Mouse (Mus musculus): ENCODE results near the gene Pgm5. TPM values are rescaled to one million over a fixed set of nuclear protein-coding genes. Genes with fewer than 3 reads are reported as not detected.

Gene Pgm5
- polyA plus RNA-seq, 1 experiment from 2014 or later: 1.8 TPM

GRCm38 (mm10) chr19:24650428-24650827 is 211.2 kb downstream of the Pgm5 start:
- 68% methylated on average over 8 of the region's 8 CpGs for whole genome bisulfite sequencing
- H3K4me1 ChIP-seq (ENCODE audit: control insufficient read depth, insufficient read depth, low read length): peaks cover 8% of the 10 kb centered on the region; the same call in 1 of the 2 replicates
- no peak for ATAC-seq (ENCODE audit: low FRiP score, low TSS enrichment)

GRCm38 (mm10) chr19:24648016-24648415 is 213.6 kb downstream of the Pgm5 start:
- Histone ChIP-seq H3K27me3 (ENCODE audit: control insufficient read depth, insufficient read depth, low read length) (no peaks in the 10 kb centered on the region), H3K9ac (ENCODE audit: low read depth, low read length) (no peak overlapping the region), H3K4me2 (replicated peaks; ENCODE audit: low read depth, low read length) (no peak overlapping the region), H3K36me3 (ENCODE audit: control insufficient read depth, insufficient read depth, low read length) (no peaks in the 10 kb centered on the region), H3K9me3 (ENCODE audit: control insufficient read depth, low read length) (no peaks in the 10 kb centered on the region), H3K4me3 (ENCODE audit: low read length) (no peak overlapping the region), H3K27ac (ENCODE audit: low read depth, low read length) (no peak overlapping the region), H3K4me1 (ENCODE audit: control insufficient read depth, insufficient read depth, low read length) (0 out of 2 replicates have a peak, but pooled peaks cover 2% of the 10 kb centered on the region)
- no peak for ATAC-seq (ENCODE audit: low FRiP score, low TSS enrichment)
- 77% methylated on average over 8 of the region's 8 CpGs for WGBS

More at GRCm38 (mm10) chr19:24650428-24650827, 211.2 kb downstream of the Pgm5 start:
- Histone ChIP-seq H3K27me3 (ENCODE audit: control insufficient read depth, insufficient read depth, low read length) (no peaks in the 10 kb centered on the region), H3K4me2 (replicated peaks; ENCODE audit: low read depth, low read length) (no peak overlapping the region), H3K4me3 (ENCODE audit: low read length) (no peak overlapping the region), H3K9me3 (ENCODE audit: control insufficient read depth, low read length) (no peaks in the 10 kb centered on the region), H3K27ac (ENCODE audit: low read depth, low read length) (no peak overlapping the region), H3K9ac (ENCODE audit: low read depth, low read length) (no peak overlapping the region), H3K36me3 (ENCODE audit: control insufficient read depth, insufficient read depth, low read length) (no peaks in the 10 kb centered on the region)

- Histone ChIP-seq H3K4me1 (ENCODE audit: control insufficient read depth, insufficient read depth, low read length) (no peaks in the 10 kb centered on the region), H3K9me3 (ENCODE audit: control insufficient read depth, low read length) (no peaks in the 10 kb centered on the region), H3K9ac (ENCODE audit: low read depth, low read length) (no peak overlapping the region), H3K27me3 (ENCODE audit: control insufficient read depth, insufficient read depth, low read length) (no peaks in the 10 kb centered on the region), H3K4me3 (ENCODE audit: low read length) (no peak overlapping the region), H3K27ac (ENCODE audit: low read depth, low read length) (no peak overlapping the region), H3K4me2 (replicated peaks; ENCODE audit: low read depth, low read length) (no peak overlapping the region), H3K36me3 (ENCODE audit: control insufficient read depth, insufficient read depth, low read length) (no peaks in the 10 kb centered on the region)
- 84% methylated on average over 8 of the region's 8 CpGs for WGBS
- no peak for ATAC-seq (ENCODE audit: low FRiP score, low TSS enrichment)
Observed at GRCm38 (mm10) chr19:24646162-24646829, 215.4 kb downstream of the Pgm5 start.

- ATAC-seq (ENCODE audit: low FRiP score, low TSS enrichment): no peak
- H3K4me1 ChIP-seq (ENCODE audit: control insufficient read depth, insufficient read depth, low read length): no peaks in the 10 kb centered on the region
- H3K4me2 ChIP-seq (replicated peaks; ENCODE audit: low read depth, low read length): no peak overlapping the region
- 53% methylated on average over 10 of the region's 10 CpGs for WGBS
- H3K4me3 ChIP-seq (ENCODE audit: low read length): no peak overlapping the region
- H3K27ac ChIP-seq (ENCODE audit: low read depth, low read length): no peak overlapping the region
- no peaks in the 10 kb centered on the region for H3K27me3 ChIP-seq (ENCODE audit: control insufficient read depth, insufficient read depth, low read length)
- no peaks in the 10 kb centered on the region for H3K9me3 ChIP-seq (ENCODE audit: control insufficient read depth, low read length)
- H3K9ac ChIP-seq (ENCODE audit: low read depth, low read length): no peak overlapping the region
- no peaks in the 10 kb centered on the region for H3K36me3 ChIP-seq (ENCODE audit: control insufficient read depth, insufficient read depth, low read length)
Observed at GRCm38 (mm10) chr19:24644971-24645370, 216.7 kb downstream of the Pgm5 start.

DNA sequence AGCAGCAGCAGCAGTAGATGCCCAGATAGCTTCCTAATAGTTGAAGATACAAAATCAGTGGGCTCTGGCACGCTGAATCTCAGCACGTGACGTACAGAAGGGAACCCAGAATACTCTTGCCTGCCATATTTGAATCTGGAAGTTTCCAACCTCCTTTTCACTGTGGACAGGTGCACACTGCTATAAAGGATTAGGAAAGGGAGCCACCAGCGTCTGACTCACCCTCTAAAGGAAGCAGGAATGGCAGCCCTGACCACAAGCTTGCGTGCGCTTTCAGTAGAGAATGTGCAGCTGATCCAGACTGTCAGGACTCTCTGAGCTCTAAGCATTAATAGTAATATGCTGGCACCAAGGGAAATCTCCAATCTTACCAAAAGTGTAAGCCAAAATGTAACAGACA is 220.7 kb downstream of the Pgm5 start:
- no peak for ATAC-seq (ENCODE audit: low FRiP score, low TSS enrichment)
- no peaks in the 10 kb centered on the region for H3K27me3 ChIP-seq (ENCODE audit: control insufficient read depth, insufficient read depth, low read length)
- WGBS: 86% methylated on average over 6 of the region's 6 CpGs

DNA sequence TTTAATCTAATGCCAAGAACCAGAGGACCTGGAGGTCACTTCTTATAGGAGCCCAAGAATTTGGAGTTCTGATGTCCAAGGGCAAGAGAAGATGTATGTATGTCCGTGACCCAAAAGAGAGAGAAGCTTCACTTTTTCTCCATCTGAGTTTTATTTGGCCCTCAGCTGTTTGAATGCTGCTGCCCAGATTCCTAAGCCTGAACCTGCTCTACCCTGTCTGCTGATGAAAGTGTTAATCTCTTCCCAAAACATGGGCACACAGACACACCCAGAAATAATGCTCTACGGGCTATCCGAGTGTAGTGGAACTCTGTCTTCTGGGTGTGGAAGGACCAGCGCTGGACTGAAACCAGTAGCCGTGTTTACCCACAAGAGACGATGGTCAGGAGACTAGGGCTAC is 223.7 kb downstream of the Pgm5 start:
- ATAC-seq (ENCODE audit: low FRiP score, low TSS enrichment): no peak
- no peaks in the 10 kb centered on the region for H3K9me3 ChIP-seq (ENCODE audit: control insufficient read depth, low read length)
- no peaks in the 10 kb centered on the region for H3K36me3 ChIP-seq (ENCODE audit: control insufficient read depth, insufficient read depth, low read length)
- H3K27ac ChIP-seq (ENCODE audit: low read depth, low read length): no peak overlapping the region
- no peaks in the 10 kb centered on the region for H3K27me3 ChIP-seq (ENCODE audit: control insufficient read depth, insufficient read depth, low read length)
- no peak overlapping the region for H3K4me2 ChIP-seq (replicated peaks; ENCODE audit: low read depth, low read length)
- no peaks in the 10 kb centered on the region for H3K4me1 ChIP-seq (ENCODE audit: control insufficient read depth, insufficient read depth, low read length)
- 96% methylated on average over 6 of the region's 6 CpGs for WGBS
- H3K4me3 ChIP-seq (ENCODE audit: low read length): no peak overlapping the region
- H3K9ac ChIP-seq (ENCODE audit: low read depth, low read length): no peak overlapping the region

More for the DNA sequence above, 220.7 kb downstream of the Pgm5 start:
- H3K9me3 ChIP-seq (ENCODE audit: control insufficient read depth, low read length): no peaks in the 10 kb centered on the region
- no peaks in the 10 kb centered on the region for H3K4me1 ChIP-seq (ENCODE audit: control insufficient read depth, insufficient read depth, low read length)
- no peaks in the 10 kb centered on the region for H3K36me3 ChIP-seq (ENCODE audit: control insufficient read depth, insufficient read depth, low read length)
- H3K27ac ChIP-seq (ENCODE audit: low read depth, low read length): no peak overlapping the region
- no peak overlapping the region for H3K4me3 ChIP-seq (ENCODE audit: low read length)
- no peak overlapping the region for H3K4me2 ChIP-seq (replicated peaks; ENCODE audit: low read depth, low read length)
- H3K9ac ChIP-seq (ENCODE audit: low read depth, low read length): no peak overlapping the region

GRCm38 (mm10) chr19:24636616-24637015 is 225.0 kb downstream of the Pgm5 start:
- ATAC-seq (ENCODE audit: low FRiP score, low TSS enrichment): no peak

GRCm38 (mm10) chr19:24634602-24635001 is 227.1 kb downstream of the Pgm5 start:
- no peak for ATAC-seq (ENCODE audit: low FRiP score, low TSS enrichment)
- WGBS: 5% methylated on average over 7 of the region's 7 CpGs

More at GRCm38 (mm10) chr19:24636616-24637015, 225.0 kb downstream of the Pgm5 start:
- Histone ChIP-seq H3K9me3 (ENCODE audit: control insufficient read depth, low read length) (no peaks in the 10 kb centered on the region), H3K9ac (ENCODE audit: low read depth, low read length) (no peak overlapping the region), H3K4me1 (ENCODE audit: control insufficient read depth, insufficient read depth, low read length) (no peaks in the 10 kb centered on the region), H3K4me3 (ENCODE audit: low read length) (no peak overlapping the region), H3K27ac (ENCODE audit: low read depth, low read length) (no peak overlapping the region), H3K36me3 (ENCODE audit: control insufficient read depth, insufficient read depth, low read length) (no peaks in the 10 kb centered on the region), H3K27me3 (ENCODE audit: control insufficient read depth, insufficient read depth, low read length) (no peaks in the 10 kb centered on the region), H3K4me2 (replicated peaks; ENCODE audit: low read depth, low read length) (no peak overlapping the region)
- 74% methylated on average over 10 of the region's 10 CpGs for WGBS

More at GRCm38 (mm10) chr19:24634602-24635001, 227.1 kb downstream of the Pgm5 start:
- no peak overlapping the region for H3K9ac ChIP-seq (ENCODE audit: low read depth, low read length)
- H3K36me3 ChIP-seq (ENCODE audit: control insufficient read depth, insufficient read depth, low read length): no peaks in the 10 kb centered on the region
- H3K4me1 ChIP-seq (ENCODE audit: control insufficient read depth, insufficient read depth, low read length): no peaks in the 10 kb centered on the region
- H3K9me3 ChIP-seq (ENCODE audit: control insufficient read depth, low read length): no peaks in the 10 kb centered on the region
- H3K4me3 ChIP-seq (ENCODE audit: low read length): no peak overlapping the region
- H3K27me3 ChIP-seq (ENCODE audit: control insufficient read depth, insufficient read depth, low read length): no peaks in the 10 kb centered on the region
- H3K4me2 ChIP-seq (replicated peaks; ENCODE audit: low read depth, low read length): no peak overlapping the region
- H3K27ac ChIP-seq (ENCODE audit: low read depth, low read length): no peak overlapping the region
